Mouse (Mus musculus): ENCODE measurements around the gene Cnih2. TPM values are rescaled to one million over a fixed set of nuclear protein-coding genes. Genes with fewer than 3 reads are reported as not detected.

Cnih2 gene
- polyA plus RNA-seq, 1 experiment from 2014 or later = 22.9 TPM

DNA sequence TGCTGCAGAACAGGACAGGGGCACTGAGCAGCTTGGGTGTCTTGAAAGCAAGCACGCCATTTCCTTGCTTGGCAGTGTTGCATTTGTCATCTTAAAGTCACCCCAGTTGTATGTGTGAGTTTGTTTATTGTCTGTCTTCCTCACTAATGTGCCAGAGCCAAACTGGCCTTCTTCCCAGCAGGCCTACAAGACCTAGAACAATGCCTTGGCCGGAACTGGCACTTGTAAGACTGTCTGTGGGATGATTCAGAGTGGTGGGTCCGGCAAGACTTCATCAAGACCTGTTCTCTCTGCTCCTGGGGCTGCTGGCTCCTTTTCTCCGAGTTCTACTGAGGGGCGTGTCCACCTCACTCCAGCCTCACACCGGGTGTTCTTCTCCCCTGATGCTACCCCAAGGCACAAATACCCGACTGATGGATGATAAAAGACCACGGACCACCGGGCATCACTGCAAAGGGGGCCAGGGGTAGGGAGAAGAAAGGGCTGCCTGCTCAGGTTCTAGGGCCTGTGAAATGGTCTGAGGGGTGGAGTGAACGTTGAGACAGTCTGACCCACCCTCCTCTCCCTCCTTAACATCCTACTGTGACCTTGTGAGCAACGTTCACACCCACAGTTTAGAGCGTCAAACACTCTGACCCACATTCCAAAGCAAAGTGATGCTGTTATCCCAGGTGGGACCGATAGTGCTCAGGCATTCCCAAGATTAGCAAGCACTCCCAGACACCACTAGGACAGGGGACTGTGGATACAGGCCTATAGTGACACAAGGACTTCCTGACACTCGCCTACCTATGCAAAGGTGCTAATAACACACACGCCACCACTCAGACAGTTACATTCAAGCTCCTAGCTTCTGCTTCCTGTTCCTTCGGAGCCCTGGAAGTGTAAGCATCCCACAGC, 40.2 kb downstream of the Cnih2 start:
- H3K36me3 ChIP-seq (ENCODE audit: control insufficient read depth, insufficient read depth, low read length) = no peaks in the 10 kb centered on the region
- H3K9me3 ChIP-seq (ENCODE audit: control insufficient read depth, low read length) = no peaks in the 10 kb centered on the region
- 23% methylated on average over 16 of the region's 16 CpGs for WGBS
- DNase-seq (ENCODE audit: low spot score) (no peak), ATAC-seq (replicated peaks; ENCODE audit: low FRiP score, low TSS enrichment, low read depth) (no peak; the same call in 1 of the 2 replicates)
- no peaks in the 10 kb centered on the region; the same call in 1 of the 2 replicates for H3K27me3 ChIP-seq (replicated peaks; ENCODE audit: control insufficient read depth, insufficient read depth, low read length)
- peaks cover 42% of the 10 kb centered on the region for H3K4me1 ChIP-seq (replicated peaks; ENCODE audit: control insufficient read depth, insufficient read depth, low read length)
- peak overlapping the region; percentile 69 for H3K27ac ChIP-seq (ENCODE audit: low read depth)
- no peak overlapping the region for H3K9ac ChIP-seq (ENCODE audit: low read length)
- no peak overlapping the region for H3K4me3 ChIP-seq (ENCODE audit: low read depth, low read length)
- peak overlapping the region; percentile 7; the same call in 1 of the 2 replicates for H3K4me2 ChIP-seq (ENCODE audit: low read length)

DNA sequence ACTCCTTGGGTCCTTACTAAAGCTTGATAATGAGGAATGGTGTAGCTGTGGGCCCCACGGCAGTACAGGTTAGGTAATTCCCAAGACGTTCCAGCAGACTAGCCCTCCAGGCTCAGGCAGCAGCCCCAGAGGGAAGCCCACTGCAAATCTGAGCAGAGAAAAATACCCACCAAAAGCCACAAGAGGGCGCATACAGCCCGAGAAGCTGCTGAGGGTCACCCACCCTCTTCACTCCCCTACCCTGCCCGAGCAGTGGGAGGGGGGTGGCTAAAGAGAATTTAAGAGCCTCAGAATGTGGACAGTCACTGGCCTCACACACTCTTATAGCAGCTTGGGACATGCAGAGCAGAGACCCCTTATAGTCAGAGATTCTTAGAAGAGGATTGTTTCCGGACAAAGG, 42.1 kb downstream of the Cnih2 start:
- Histone ChIP-seq H3K4me3 (ENCODE audit: low read depth, low read length) (no peak overlapping the region), H3K27ac (ENCODE audit: low read depth) (no peak overlapping the region), H3K4me1 (replicated peaks; ENCODE audit: control insufficient read depth, insufficient read depth, low read length) (peaks cover 40% of the 10 kb centered on the region), H3K4me2 (ENCODE audit: low read length) (peak overlapping the region; percentile 15; the same call in 1 of the 2 replicates), H3K36me3 (ENCODE audit: control insufficient read depth, insufficient read depth, low read length) (no peaks in the 10 kb centered on the region), H3K27me3 (replicated peaks; ENCODE audit: control insufficient read depth, insufficient read depth, low read length) (peaks cover 17% of the 10 kb centered on the region), H3K9me3 (ENCODE audit: control insufficient read depth, low read length) (no peaks in the 10 kb centered on the region), H3K9ac (ENCODE audit: low read length) (no peak overlapping the region)
- 8% methylated on average over 6 of the region's 6 CpGs for WGBS
- DNase-seq (ENCODE audit: low spot score) = peak; percentile 82
- ATAC-seq (replicated peaks; ENCODE audit: low FRiP score, low TSS enrichment, low read depth) = peak; percentile 38; the same call in 1 of the 2 replicates

DNA sequence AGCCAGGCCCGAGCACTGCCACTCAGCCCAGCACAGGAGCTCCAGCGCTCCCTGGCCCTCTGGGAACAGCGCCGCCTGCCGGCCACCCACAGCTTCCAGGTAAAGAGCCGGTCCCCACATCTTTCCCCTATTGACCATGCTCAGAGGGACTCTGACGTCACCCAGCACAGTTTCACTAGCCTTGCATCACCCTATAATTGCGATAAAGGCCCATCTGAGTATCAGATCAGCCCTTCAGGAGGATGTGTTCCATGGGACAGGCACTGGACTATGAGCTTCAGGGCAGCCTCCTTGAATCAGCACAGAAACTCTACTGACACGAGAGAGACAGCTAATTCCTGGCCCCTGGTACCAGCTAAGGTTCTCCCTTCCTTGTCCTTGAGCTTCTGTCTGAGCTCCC, 44.4 kb downstream of the Cnih2 start:
- no peak for ATAC-seq (replicated peaks; ENCODE audit: low FRiP score, low TSS enrichment, low read depth)
- Histone ChIP-seq H3K4me1 (replicated peaks; ENCODE audit: control insufficient read depth, insufficient read depth, low read length) (peaks cover 25% of the 10 kb centered on the region), H3K27me3 (replicated peaks; ENCODE audit: control insufficient read depth, insufficient read depth, low read length) (peaks cover 23% of the 10 kb centered on the region), H3K9ac (ENCODE audit: low read length) (no peak overlapping the region), H3K27ac (ENCODE audit: low read depth) (no peak overlapping the region), H3K9me3 (ENCODE audit: control insufficient read depth, low read length) (no peaks in the 10 kb centered on the region), H3K4me3 (ENCODE audit: low read depth, low read length) (no peak overlapping the region), H3K4me2 (ENCODE audit: low read length) (no peak overlapping the region), H3K36me3 (ENCODE audit: control insufficient read depth, insufficient read depth, low read length) (0 out of 2 replicates have a peak, but pooled peaks cover 10% of the 10 kb centered on the region)
- peak; percentile 81 for DNase-seq (ENCODE audit: low spot score)
- 21% methylated on average over 9 of the region's 9 CpGs for WGBS

DNA sequence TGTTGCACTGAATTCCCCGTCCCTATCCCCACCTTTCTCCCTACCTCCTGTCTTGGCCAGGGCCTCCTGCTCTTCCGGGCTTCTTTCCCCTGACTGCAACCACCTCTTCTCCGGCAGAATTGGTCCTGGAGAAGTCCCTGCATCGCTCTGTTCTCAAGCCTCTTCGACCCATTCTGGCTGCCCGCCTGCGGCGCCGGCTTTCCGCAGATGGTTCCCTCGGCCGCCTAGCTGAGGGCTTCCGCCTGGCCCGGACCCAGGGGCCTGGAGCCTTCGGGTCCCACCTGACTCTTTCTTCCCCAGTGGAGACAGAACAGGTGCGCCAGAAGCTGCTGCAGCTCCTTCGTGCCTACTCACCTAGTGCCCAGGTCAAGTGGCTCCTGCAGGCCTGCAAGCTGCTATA, 45.5 kb downstream of the Cnih2 start:
- DNase-seq (ENCODE audit: low spot score) (no peak), ATAC-seq (replicated peaks; ENCODE audit: low FRiP score, low TSS enrichment, low read depth) (no peak)
- Histone ChIP-seq H3K4me3 (ENCODE audit: low read depth, low read length) (no peak overlapping the region), H3K9me3 (ENCODE audit: control insufficient read depth, low read length) (no peaks in the 10 kb centered on the region), H3K36me3 (ENCODE audit: control insufficient read depth, insufficient read depth, low read length) (peaks cover 20% of the 10 kb centered on the region), H3K27me3 (replicated peaks; ENCODE audit: control insufficient read depth, insufficient read depth, low read length) (peaks cover 23% of the 10 kb centered on the region), H3K4me2 (ENCODE audit: low read length) (no peak overlapping the region), H3K4me1 (replicated peaks; ENCODE audit: control insufficient read depth, insufficient read depth, low read length) (peaks cover 16% of the 10 kb centered on the region), H3K9ac (ENCODE audit: low read length) (no peak overlapping the region), H3K27ac (ENCODE audit: low read depth) (no peak overlapping the region)
- 64% methylated on average over 17 of the region's 17 CpGs for WGBS

DNA sequence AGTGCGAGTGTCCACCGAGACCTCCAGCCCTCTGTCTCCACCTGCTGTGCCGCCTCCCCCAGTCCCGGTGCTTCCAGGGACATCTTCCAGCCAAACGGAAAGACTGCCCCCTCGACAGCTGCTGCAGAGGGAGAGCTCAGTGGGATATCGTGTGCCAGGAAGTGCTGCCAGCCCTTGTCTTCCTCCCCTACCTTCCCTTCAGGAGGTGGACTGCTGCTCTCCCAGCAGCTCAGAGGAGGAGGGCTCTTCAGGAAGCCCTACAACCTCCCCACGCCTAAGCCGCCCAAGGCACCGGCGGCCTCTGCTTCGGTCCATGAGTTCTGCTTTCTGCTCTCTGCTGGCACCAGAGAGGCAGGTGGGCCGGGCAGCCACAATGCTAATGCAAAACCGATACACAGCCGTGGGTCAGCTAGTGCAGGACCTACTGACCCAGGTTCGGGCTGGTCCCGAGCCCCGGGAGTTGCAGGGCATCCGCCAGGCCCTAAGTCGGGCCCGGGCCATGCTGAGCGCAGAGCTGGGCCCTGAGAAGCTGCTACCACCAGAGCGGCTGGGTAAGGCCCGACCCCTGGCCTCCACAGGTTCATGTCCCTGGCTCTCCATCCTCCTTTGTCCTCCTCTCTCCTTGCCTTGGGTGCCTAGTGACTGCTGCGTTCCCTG, 46.0 kb downstream of the Cnih2 start:
- Histone ChIP-seq H3K27me3 (replicated peaks; ENCODE audit: control insufficient read depth, insufficient read depth, low read length) (peaks cover 23% of the 10 kb centered on the region), H3K27ac (ENCODE audit: low read depth) (no peak overlapping the region), H3K9ac (ENCODE audit: low read length) (no peak overlapping the region), H3K4me3 (ENCODE audit: low read depth, low read length) (no peak overlapping the region), H3K9me3 (ENCODE audit: control insufficient read depth, low read length) (no peaks in the 10 kb centered on the region), H3K36me3 (ENCODE audit: control insufficient read depth, insufficient read depth, low read length) (peaks cover 25% of the 10 kb centered on the region), H3K4me1 (replicated peaks; ENCODE audit: control insufficient read depth, insufficient read depth, low read length) (peaks cover 16% of the 10 kb centered on the region), H3K4me2 (ENCODE audit: low read length) (no peak overlapping the region)
- DNase-seq (ENCODE audit: low spot score) (no peak), ATAC-seq (replicated peaks; ENCODE audit: low FRiP score, low TSS enrichment, low read depth) (no peak)
- 43% methylated on average over 25 of the region's 25 CpGs for WGBS

DNA sequence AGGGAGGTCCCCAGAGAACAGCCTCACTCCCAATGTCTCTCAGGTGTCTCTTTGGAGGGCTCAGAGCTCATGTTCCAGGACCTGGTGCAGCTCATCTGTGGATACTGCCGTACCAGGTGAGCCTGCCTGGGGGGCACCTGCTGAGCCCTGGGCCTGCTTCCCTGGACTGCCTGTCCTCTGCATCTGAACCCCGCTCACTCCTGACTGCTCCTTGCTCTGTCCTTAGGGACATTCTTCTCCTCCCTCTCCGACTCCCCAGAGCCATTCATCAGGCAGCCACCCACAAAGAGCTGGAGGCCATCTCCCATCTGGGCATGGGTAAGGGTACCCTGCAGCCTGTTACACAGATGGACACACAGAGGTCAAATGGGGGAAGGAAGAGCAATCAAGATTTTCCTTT, 46.8 kb downstream of the Cnih2 start:
- peaks cover 33% of the 10 kb centered on the region for H3K36me3 ChIP-seq (ENCODE audit: control insufficient read depth, insufficient read depth, low read length)
- no peak overlapping the region for H3K9ac ChIP-seq (ENCODE audit: low read length)
- no peak overlapping the region for H3K27ac ChIP-seq (ENCODE audit: low read depth)
- ATAC-seq (replicated peaks; ENCODE audit: low FRiP score, low TSS enrichment, low read depth) (no peak), DNase-seq (ENCODE audit: low spot score) (no peak)
- H3K4me1 ChIP-seq (replicated peaks; ENCODE audit: control insufficient read depth, insufficient read depth, low read length) = peaks cover 11% of the 10 kb centered on the region
- H3K4me2 ChIP-seq (ENCODE audit: low read length) = peak overlapping the region; percentile 52
- peaks cover 23% of the 10 kb centered on the region for H3K27me3 ChIP-seq (replicated peaks; ENCODE audit: control insufficient read depth, insufficient read depth, low read length)
- H3K9me3 ChIP-seq (ENCODE audit: control insufficient read depth, low read length) = no peaks in the 10 kb centered on the region
- H3K4me3 ChIP-seq (ENCODE audit: low read depth, low read length) = 0 out of 2 replicates have a peak overlapping the region, but pooled peaks have one; percentile 28
- 59% methylated on average over 3 of the region's 3 CpGs for WGBS

DNA sequence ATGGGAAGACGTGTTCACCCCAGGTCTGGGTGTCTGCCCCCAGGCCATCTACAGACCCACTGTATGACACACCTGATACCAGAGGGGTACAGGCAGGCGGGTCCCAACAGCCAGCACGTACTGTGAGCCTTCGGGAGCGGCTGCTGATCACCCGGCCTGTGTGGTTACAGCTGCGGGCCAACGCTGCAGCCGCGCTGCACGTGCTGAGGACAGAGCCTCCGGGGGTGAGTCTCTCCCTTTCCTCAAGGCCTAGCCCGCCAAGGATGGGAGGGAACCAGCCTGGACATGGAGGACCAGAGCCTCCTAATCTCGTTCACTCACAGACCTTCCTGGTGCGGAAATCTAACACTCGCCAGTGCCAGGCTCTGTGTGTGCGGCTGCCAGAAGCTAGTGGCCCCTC, 47.3 kb downstream of the Cnih2 start:
- peak overlapping the region; percentile 32; the same call in 1 of the 2 replicates for H3K9ac ChIP-seq (ENCODE audit: low read length)
- peak; percentile 59 for ATAC-seq (replicated peaks; ENCODE audit: low FRiP score, low TSS enrichment, low read depth)
- H3K27ac ChIP-seq (ENCODE audit: low read depth) = no peak overlapping the region
- H3K36me3 ChIP-seq (ENCODE audit: control insufficient read depth, insufficient read depth, low read length) = peaks cover 37% of the 10 kb centered on the region
- peak overlapping the region; percentile 28 for H3K4me3 ChIP-seq (ENCODE audit: low read depth, low read length)
- WGBS = 6% methylated on average over 17 of the region's 17 CpGs
- DNase-seq (ENCODE audit: low spot score) = no peak
- H3K27me3 ChIP-seq (replicated peaks; ENCODE audit: control insufficient read depth, insufficient read depth, low read length) = peaks cover 23% of the 10 kb centered on the region
- peaks cover 9% of the 10 kb centered on the region for H3K4me1 ChIP-seq (replicated peaks; ENCODE audit: control insufficient read depth, insufficient read depth, low read length)
- H3K9me3 ChIP-seq (ENCODE audit: control insufficient read depth, low read length) = no peaks in the 10 kb centered on the region
- peak overlapping the region; percentile 52 for H3K4me2 ChIP-seq (ENCODE audit: low read length)

DNA sequence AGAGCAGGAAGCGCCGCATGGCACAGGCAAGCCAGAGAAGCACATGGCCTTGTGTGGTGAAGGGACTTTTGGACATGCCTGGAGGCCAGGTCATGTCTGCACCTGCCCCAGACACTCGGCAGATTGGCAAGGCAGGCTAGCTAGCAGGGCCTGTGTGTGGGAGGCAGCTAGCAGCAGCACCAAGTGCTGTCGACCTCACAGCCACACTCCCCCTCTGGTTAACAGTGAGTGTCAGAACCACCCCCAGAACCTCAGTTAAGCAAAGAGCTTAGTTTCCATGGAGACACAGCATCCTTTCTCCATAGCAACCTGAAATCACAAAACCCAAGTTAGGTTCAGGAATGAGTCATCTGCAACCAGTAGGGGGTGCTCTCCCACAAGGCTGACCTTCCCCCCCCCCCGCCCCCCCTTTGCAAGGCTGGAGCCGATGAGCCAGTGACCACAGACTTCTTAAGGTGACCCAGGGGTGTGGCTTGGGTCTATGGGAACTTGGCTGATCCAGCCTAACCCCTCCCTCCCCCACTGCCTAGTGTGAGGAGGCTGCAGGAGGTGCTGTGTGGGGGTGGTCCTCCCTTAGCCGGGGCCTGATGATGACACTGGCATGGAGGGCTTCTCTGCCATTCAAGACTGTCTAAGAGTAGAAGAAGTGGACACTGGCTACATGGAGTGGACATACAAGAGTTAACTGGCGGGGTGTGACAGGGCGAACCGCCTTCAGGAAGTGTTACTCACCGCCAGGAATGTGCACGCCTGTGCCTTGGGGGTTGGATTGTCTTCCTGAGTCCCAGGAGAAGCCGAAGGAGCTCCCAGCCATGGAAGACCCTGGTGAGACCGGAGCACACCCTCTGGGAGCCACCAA, 48.0 kb downstream of the Cnih2 start, which contains the start of gene Rin1:
Gene Rin1 (plus strand): TSS at position 435 of the 859 bp plus-strand sequence.
- peaks cover 23% of the 10 kb centered on the region for H3K27me3 ChIP-seq (replicated peaks; ENCODE audit: control insufficient read depth, insufficient read depth, low read length)
- DNase-seq (ENCODE audit: low spot score) (peak; percentile 79), ATAC-seq (replicated peaks; ENCODE audit: low FRiP score, low TSS enrichment, low read depth) (peak; percentile 65)
- H3K4me2 ChIP-seq (ENCODE audit: low read length) = peak within 1 kb of the TSS; percentile 52
- H3K36me3 ChIP-seq (ENCODE audit: control insufficient read depth, insufficient read depth, low read length) = peaks cover 37% of the 10 kb centered on the region
- 20% methylated on average over 14 of the region's 14 CpGs for WGBS
- H3K4me3 ChIP-seq (ENCODE audit: low read depth, low read length) = peak within 1 kb of the TSS; percentile 28
- H3K9me3 ChIP-seq (ENCODE audit: control insufficient read depth, low read length) = no peaks in the 10 kb centered on the region
- H3K4me1 ChIP-seq (replicated peaks; ENCODE audit: control insufficient read depth, insufficient read depth, low read length) = peaks cover 9% of the 10 kb centered on the region
- H3K9ac ChIP-seq (ENCODE audit: low read length) = peak within 1 kb of the TSS; percentile 32; the same call in 1 of the 2 replicates
- no peak within 1 kb of the TSS; the same call in 1 of the 2 replicates for H3K27ac ChIP-seq (ENCODE audit: low read depth)

Measured in intestine, embryonic 14.5 days (tissue).